Mouse (Mus musculus) CH12.LX (cell line): ENCODE measurements around the gene Rasip1.

Source experiments
- ELF1 ChIP-seq: IDR thresholded peaks from 2 replicates; pipeline ENCODE4 v1.6.1; 2014; ENCODE audit warnings: low read depth, mild to moderate bottlenecking, inconsistent platforms, low read length, improper control_type of control experiment
- GABPA ChIP-seq: IDR thresholded peaks from 2 replicates; pipeline ENCODE4 v1.6.1; 2012; ENCODE audit warnings: low read depth, low read length, improper control_type of control experiment, inconsistent platforms; ENCODE audit not compliant: insufficient replicate concordance
- JUN ChIP-seq: IDR thresholded peaks from 2 replicates; pipeline ENCODE4 v1.6.1; 2011; ENCODE audit warnings: low read depth, mild to moderate bottlenecking, low read length, improper control_type of control experiment, moderate library complexity; ENCODE audit not compliant: insufficient read depth
- POLR2A ChIP-seq: IDR thresholded peaks from 2 replicates; pipeline ENCODE4 v1.6.1; 2011; ENCODE audit warnings: low read depth, mild to moderate bottlenecking, improper control_type of control experiment, low read length
- SIN3A ChIP-seq: IDR thresholded peaks from 2 replicates; pipeline ENCODE4 v1.6.1; 2012; ENCODE audit warnings: low read length, improper control_type of control experiment, inconsistent platforms
- TCF12 ChIP-seq: IDR thresholded peaks from 2 replicates; pipeline ENCODE4 v1.6.1; 2014; ENCODE audit warnings: low read depth, mild to moderate bottlenecking, inconsistent platforms, low read length, improper control_type of control experiment

GRCm38 (mm10) chr7:45646671-45647070, 19.4 kb downstream of the Rasip1 start:
- TF ChIP-seq ELF1 (no peak), GABPA (no peak), SIN3A (no peak), POLR2A (no peak), JUN (no peak), TCF12 (no peak)
